Mouse (Mus musculus) olfactory bulb, adult 2 months (tissue): ENCODE data around the gene Lrrc49. TPM values are rescaled to one million over a fixed set of nuclear protein-coding genes. Genes with fewer than 3 reads are reported as not detected.

Experiments
- H3K27ac ChIP-seq: fragments of 200-500 bp; 2 replicates; pipeline ENCODE4 v1.5.1; 2012; ENCODE audit warnings: low read depth, low read length; ENCODE audit not compliant: insufficient read depth
- H3K4me1 ChIP-seq: fragments of 200-500 bp; 2 replicates; pipeline ENCODE4 v1.6.1; 2012; ENCODE audit warnings: low read length; ENCODE audit not compliant: control insufficient read depth, insufficient read depth
- H3K4me3 ChIP-seq: fragments of 200-500 bp; 2 replicates; pipeline ENCODE4 v1.5.1; 2012; ENCODE audit warnings: mild to moderate bottlenecking, low read depth, low read length, moderate library complexity; ENCODE audit not compliant: insufficient read depth
- CTCF ChIP-seq: fragments of 200-500 bp; IDR thresholded peaks from 2 replicates; pipeline ENCODE4 v1.5.1; 2012; ENCODE audit warnings: low read depth, mild to moderate bottlenecking, low read length, moderate library complexity; ENCODE audit not compliant: insufficient read depth
- POLR2A ChIP-seq: fragments of 200-500 bp; IDR thresholded peaks from 2 replicates; pipeline ENCODE4 v1.6.1; 2012; ENCODE audit warnings: mild to moderate bottlenecking, low read depth, low read length, moderate library complexity; ENCODE audit not compliant: insufficient read depth
- WGBS: fragments of 180-500 bp; shearing (Covaris S2); methylation state at CpG from one replicate; pipeline ENCODE4 v1.1.7; 2018; 5-methylcytosine and 5-hydroxymethylcytosine counted together
- polyA plus RNA-seq: library from polyadenylated mRNA; stranded (reverse); fragments of >200 nt; gene quantifications from 2 replicates; pipeline ENCODE4 v1.2.4, GENCODE M21; 2012; ENCODE audit warnings: low replicate concordance; ENCODE audit not compliant: missing spikeins, insufficient read depth, insufficient read length

Gene Lrrc49
- polyA plus RNA-seq, 1 experiment = not detected

GRCm38 (mm10) chr9:60712011-60712410 lies 24.1 kb upstream of the Lrrc49 start:
- no peak for TF ChIP-seq CTCF
- no peak for TF ChIP-seq POLR2A
- H3K4me3 ChIP-seq = no peak overlapping the region
- H3K27ac ChIP-seq = no peak overlapping the region
- H3K4me1 ChIP-seq = peaks cover 19% of the 10 kb centered on the region
- WGBS = 81% methylated on average over 5 of the region's 5 CpGs

GRCm38 (mm10) chr9:60709721-60710120 lies 21.8 kb upstream of the Lrrc49 start:
- Histone ChIP-seq H3K4me3 (no peak overlapping the region), H3K4me1 (peaks cover 13% of the 10 kb centered on the region), H3K27ac (no peak overlapping the region)
- WGBS = 88% methylated on average over 6 of the region's 6 CpGs
- TF ChIP-seq POLR2A (no peak), CTCF (no peak)

GRCm38 (mm10) chr9:60708606-60709005 lies 20.6 kb upstream of the Lrrc49 start:
- WGBS = 89% methylated on average over 5 of the region's 5 CpGs
- no peak for TF ChIP-seq POLR2A
- no peak for TF ChIP-seq CTCF
- H3K27ac ChIP-seq = no peak overlapping the region
- H3K4me1 ChIP-seq = peaks cover 4% of the 10 kb centered on the region
- no peak overlapping the region for H3K4me3 ChIP-seq

- TF ChIP-seq CTCF (no peak), POLR2A (no peak)
- 100% methylated on average over 2 of the region's 2 CpGs for WGBS
- no peak overlapping the region for H3K4me3 ChIP-seq
Measured at GRCm38 (mm10) chr9:60707594-60707993, 19.6 kb upstream of the Lrrc49 start.

GRCm38 (mm10) chr9:60699581-60700231 lies 11.7 kb upstream of the Lrrc49 start:
- WGBS = 53% methylated on average over 18 of the region's 18 CpGs
- H3K27ac ChIP-seq = no peak overlapping the region
- TF ChIP-seq CTCF = no peak
- TF ChIP-seq POLR2A = no peak
- H3K4me3 ChIP-seq = no peak overlapping the region
- no peaks in the 10 kb centered on the region for H3K4me1 ChIP-seq

More at GRCm38 (mm10) chr9:60707594-60707993, 19.6 kb upstream of the Lrrc49 start:
- no peak overlapping the region for H3K27ac ChIP-seq
- no peaks in the 10 kb centered on the region for H3K4me1 ChIP-seq

- TF ChIP-seq CTCF (no peak), POLR2A (no peak)
- H3K27ac ChIP-seq = no peak overlapping the region
- H3K4me1 ChIP-seq = no peaks in the 10 kb centered on the region
- H3K4me3 ChIP-seq = no peak overlapping the region
- WGBS = 70% methylated on average over 6 of the region's 6 CpGs
Measured at GRCm38 (mm10) chr9:60696271-60696985, 8.5 kb upstream of the Lrrc49 start.

GRCm38 (mm10) chr9:60693986-60694385 lies 6.0 kb upstream of the Lrrc49 start:
- TF ChIP-seq POLR2A (no peak), CTCF (no peak)
- 63% methylated on average over 2 of the region's 2 CpGs for WGBS
- H3K4me3 ChIP-seq = no peak overlapping the region
- no peak overlapping the region for H3K27ac ChIP-seq
- no peaks in the 10 kb centered on the region for H3K4me1 ChIP-seq

GRCm38 (mm10) chr9:60692624-60693023 lies 4.7 kb upstream of the Lrrc49 start:
- H3K4me3 ChIP-seq = no peak overlapping the region
- 57% methylated on average over 4 of the region's 4 CpGs for WGBS
- no peaks in the 10 kb centered on the region for H3K4me1 ChIP-seq
- no peak overlapping the region for H3K27ac ChIP-seq
- no peak for TF ChIP-seq CTCF
- no peak for TF ChIP-seq POLR2A

GRCm38 (mm10) chr9:60687415-60687814 lies 543 bp downstream of the Lrrc49 start:
- no peak for TF ChIP-seq CTCF
- TF ChIP-seq POLR2A = no peak
- peaks cover 4% of the 10 kb centered on the region; the same call in 1 of the 2 replicates for H3K4me1 ChIP-seq
- peak overlapping the region; percentile 72 for H3K4me3 ChIP-seq
- peak overlapping the region; percentile 96 for H3K27ac ChIP-seq
- WGBS = 0% methylated on average over 7 of the region's 7 CpGs
